Mouse (Mus musculus) embryonic fibroblast, embryonic 13.5 days (primary cell): ENCODE data around the gene Tex44.

ENCODE experiments used
- CTCF ChIP-seq: IDR thresholded peaks from 2 replicates; pipeline ENCODE4 v1.5.1; 2011; ENCODE audit warnings: mild to moderate bottlenecking, control low read depth, low read length, moderate library complexity, borderline replicate concordance; ENCODE audit not compliant: insufficient read depth
- POLR2A ChIP-seq: IDR thresholded peaks from 2 replicates; pipeline ENCODE4 v1.6.1; 2011; ENCODE audit warnings: low read depth, mild to moderate bottlenecking, control low read depth, low read length, moderate library complexity

DNA sequence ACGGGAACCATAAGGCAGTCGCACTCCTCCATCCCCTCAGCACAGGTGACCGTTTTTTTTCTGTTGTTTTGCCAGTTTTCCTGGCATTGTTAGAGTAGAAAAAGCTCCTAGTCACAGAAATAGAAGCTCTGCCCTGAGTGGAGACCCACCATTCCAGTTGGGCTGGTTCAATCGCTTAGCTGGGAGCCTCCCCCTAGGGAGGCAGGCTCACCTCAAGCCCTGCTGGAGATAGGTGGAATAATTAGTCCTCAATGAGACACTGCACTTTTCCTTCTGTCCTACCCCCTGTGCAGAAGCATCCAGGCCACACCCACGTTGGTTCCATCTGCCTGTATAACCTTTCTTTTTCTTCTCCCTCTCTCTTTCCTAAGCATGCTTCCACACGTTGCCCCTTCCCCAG is 23.8 kb downstream of the Tex44 start:
- TF ChIP-seq CTCF (no peak), POLR2A (no peak)
